Mouse (Mus musculus) heart, adult 2 months (tissue): ENCODE results near the gene Zfp36l2. TPM values are rescaled to one million over a fixed set of nuclear protein-coding genes. Genes with fewer than 3 reads are reported as not detected.

ENCODE experiments used
- DNase-seq, 2 experiments: peaks; one replicate each; pipeline ENCODE4 v3.0.0; 2021
- H3K27ac ChIP-seq: fragments of 200-600 bp; 2 replicates; pipeline ENCODE4 v1.8.1; 2022
- H3K27me3 ChIP-seq: fragments of 200-500 bp; 2 replicates; pipeline ENCODE4 v1.6.1; 2012; ENCODE audit warnings: mild to moderate bottlenecking, low read length, inconsistent platforms, mixed read lengths; ENCODE audit not compliant: control insufficient read depth, insufficient read depth
- H3K36me3 ChIP-seq: fragments of 200-500 bp; 2 replicates; pipeline ENCODE4 v1.6.1; 2012; ENCODE audit warnings: low read length, inconsistent platforms; ENCODE audit not compliant: control insufficient read depth, insufficient read depth
- H3K4me1 ChIP-seq: fragments of 200-500 bp; 2 replicates; pipeline ENCODE4 v1.6.1; 2011; ENCODE audit warnings: low read length; ENCODE audit not compliant: control insufficient read depth, insufficient read depth
- H3K4me3 ChIP-seq: fragments of 200-600 bp; 2 replicates; pipeline ENCODE4 v1.8.1; 2022
- H3K79me2 ChIP-seq: fragments of 200-500 bp; replicated peaks from 2 replicates; pipeline ENCODE4 v1.6.1; 2012; ENCODE audit warnings: mild to moderate bottlenecking, inconsistent platforms, low read length, moderate library complexity, mixed read lengths; ENCODE audit not compliant: control insufficient read depth, insufficient read depth
- H3K9ac ChIP-seq: fragments of 200-500 bp; 2 replicates; pipeline ENCODE4 v1.6.1; 2012; ENCODE audit warnings: low read depth, mild to moderate bottlenecking, control low read depth, inconsistent platforms, low read length, mixed read lengths
- CTCF ChIP-seq: fragments of 200-600 bp; IDR thresholded peaks from 2 replicates; pipeline ENCODE4 v1.8.1; 2022; ENCODE audit warnings: antibody characterized with exemption, mild to moderate bottlenecking, moderate library complexity
- EP300 ChIP-seq: fragments of 200-500 bp; IDR thresholded peaks from 2 replicates; pipeline ENCODE4 v1.6.1; 2011; ENCODE audit warnings: low read depth, low read length, control low read depth; ENCODE audit not compliant: insufficient read depth
- POLR2A ChIP-seq: fragments of 200-500 bp; IDR thresholded peaks from 2 replicates; pipeline ENCODE4 v1.6.1; 2011; ENCODE audit warnings: mild to moderate bottlenecking, low read depth, low read length, control low read depth; ENCODE audit not compliant: insufficient read depth
- WGBS: fragments of 180-500 bp; shearing (Covaris S2); methylation state at CpG from one replicate; pipeline ENCODE4 v1.1.7; 2018; 5-methylcytosine and 5-hydroxymethylcytosine counted together
- intact Hi-C: fragments of 180-260 bp; cut with DNase I; formaldehyde crosslinking; loops from one replicate; pipeline ENCODE4 v1.15.1; 2025
- polyA plus RNA-seq: library from polyadenylated mRNA; depleted of rRNA; stranded (reverse); fragments of >200 nt; gene quantifications from 2 replicates; pipeline ENCODE4 v1.2.3, GENCODE M21; 2012
- total RNA-seq, 2 experiments: library from RNA; stranded (reverse); gene quantifications; 2 replicates each; pipeline ENCODE4 v1.2.3; 2021

Gene Zfp36l2
- total and polyA plus RNA-seq, 3 experiments, result 19.3 to 23.3 (median 19.8) TPM

- H3K79me2 ChIP-seq, result no peaks in the 10 kb centered on the region
- no peak for DNase-seq
- TF ChIP-seq POLR2A (no peak), EP300 (no peak), CTCF (no peak)
- H3K27me3 ChIP-seq, result no peaks in the 10 kb centered on the region
- no peak overlapping the region for H3K9ac ChIP-seq
- no peak overlapping the region for H3K27ac ChIP-seq
- WGBS, result 68% methylated on average over 3 of the region's 3 CpGs
- no peak overlapping the region for H3K4me3 ChIP-seq
- H3K36me3 ChIP-seq, result no peaks in the 10 kb centered on the region
- intact Hi-C loops, result no loop called here
- H3K4me1 ChIP-seq, result no peaks in the 10 kb centered on the region
These were observed 29.9 kb upstream of the Zfp36l2 start for GRCm38 (mm10) chr17:84217696-84218095.

- Histone ChIP-seq H3K27me3 (no peaks in the 10 kb centered on the region), H3K4me1 (no peaks in the 10 kb centered on the region), H3K4me3 (no peak overlapping the region), H3K79me2 (no peaks in the 10 kb centered on the region), H3K36me3 (no peaks in the 10 kb centered on the region), H3K27ac (no peak overlapping the region), H3K9ac (no peak overlapping the region)
- WGBS, result 75% methylated on average over 6 of the region's 6 CpGs
- TF ChIP-seq EP300, result no peak
- no peak for TF ChIP-seq POLR2A
- intact Hi-C loops, result no loop called here
- no peak for DNase-seq
These were observed 27.7 kb upstream of the Zfp36l2 start for GRCm38 (mm10) chr17:84215264-84215960.

- H3K4me1 ChIP-seq, result no peaks in the 10 kb centered on the region
- TF ChIP-seq POLR2A, result no peak
- no peak for TF ChIP-seq CTCF
- no peak for TF ChIP-seq EP300
- no peak overlapping the region for H3K27ac ChIP-seq
- H3K79me2 ChIP-seq, result no peaks in the 10 kb centered on the region
- no peak for DNase-seq
- intact Hi-C loops, result no loop called here
- H3K36me3 ChIP-seq, result no peaks in the 10 kb centered on the region
- H3K4me3 ChIP-seq, result no peak overlapping the region
- no peak overlapping the region for H3K9ac ChIP-seq
- 94% methylated on average over 3 of the region's 3 CpGs for WGBS
- no peaks in the 10 kb centered on the region for H3K27me3 ChIP-seq
These were observed 25.7 kb upstream of the Zfp36l2 start for GRCm38 (mm10) chr17:84213464-84213863.

GRCm38 (mm10) chr17:84207611-84208010 lies 19.9 kb upstream of the Zfp36l2 start:
- Histone ChIP-seq H3K4me3 (no peak overlapping the region), H3K36me3 (no peaks in the 10 kb centered on the region), H3K9ac (no peak overlapping the region), H3K27me3 (no peaks in the 10 kb centered on the region), H3K27ac (no peak overlapping the region), H3K79me2 (no peaks in the 10 kb centered on the region), H3K4me1 (no peaks in the 10 kb centered on the region; the same call in 1 of the 2 replicates)
- no peak for DNase-seq
- 90% methylated on average over 3 of the region's 3 CpGs for WGBS
- TF ChIP-seq EP300, result no peak
- no peak for TF ChIP-seq POLR2A
- TF ChIP-seq CTCF, result no peak
- intact Hi-C loops, result no loop called here

- intact Hi-C loops, result no loop called here
- WGBS, result 92% methylated on average over 3 of the region's 3 CpGs
- Histone ChIP-seq H3K9ac (no peak overlapping the region), H3K27ac (no peak overlapping the region), H3K36me3 (no peaks in the 10 kb centered on the region), H3K4me3 (no peak overlapping the region), H3K27me3 (no peaks in the 10 kb centered on the region), H3K4me1 (no peaks in the 10 kb centered on the region; the same call in 1 of the 2 replicates), H3K79me2 (no peaks in the 10 kb centered on the region)
- no peak for TF ChIP-seq CTCF
- TF ChIP-seq EP300, result no peak
- TF ChIP-seq POLR2A, result no peak
- no peak for DNase-seq
These were observed 18.5 kb upstream of the Zfp36l2 start for GRCm38 (mm10) chr17:84206239-84206638.

GRCm38 (mm10) chr17:84204962-84205361 lies 17.2 kb upstream of the Zfp36l2 start:
- H3K4me1 ChIP-seq, result no peaks in the 10 kb centered on the region; the same call in 1 of the 2 replicates
- 86% methylated on average over 5 of the region's 5 CpGs for WGBS
- H3K27ac ChIP-seq, result no peak overlapping the region
- H3K36me3 ChIP-seq, result no peaks in the 10 kb centered on the region
- no peak for TF ChIP-seq EP300
- no peak for TF ChIP-seq POLR2A
- no peak for TF ChIP-seq CTCF
- no peak overlapping the region for H3K9ac ChIP-seq
- H3K27me3 ChIP-seq, result no peaks in the 10 kb centered on the region
- no peak overlapping the region for H3K4me3 ChIP-seq
- DNase-seq, result no peak
- intact Hi-C loops, result no loop called here
- H3K79me2 ChIP-seq, result no peaks in the 10 kb centered on the region
